Mouse (Mus musculus) cerebellum, adult 11 months (tissue): ENCODE data around the gene Phf23.
"Not testable (repeated sequence)": the region's sequence is repeated elsewhere in the genome, so short reads cannot be mapped to it uniquely, and the experiment has no call there.

Experiments
- DNase-seq: peaks from one replicate; pipeline ENCODE4 v3.0.0; 2022

The Phf23 gene

GRCm38 (mm10) chr11:69995391-69995960 lies at the start of gene Phf23:
TSS of gene Phf23 (plus strand) at chr11:69995777.
- peak; percentile 96 for DNase-seq

DNA sequence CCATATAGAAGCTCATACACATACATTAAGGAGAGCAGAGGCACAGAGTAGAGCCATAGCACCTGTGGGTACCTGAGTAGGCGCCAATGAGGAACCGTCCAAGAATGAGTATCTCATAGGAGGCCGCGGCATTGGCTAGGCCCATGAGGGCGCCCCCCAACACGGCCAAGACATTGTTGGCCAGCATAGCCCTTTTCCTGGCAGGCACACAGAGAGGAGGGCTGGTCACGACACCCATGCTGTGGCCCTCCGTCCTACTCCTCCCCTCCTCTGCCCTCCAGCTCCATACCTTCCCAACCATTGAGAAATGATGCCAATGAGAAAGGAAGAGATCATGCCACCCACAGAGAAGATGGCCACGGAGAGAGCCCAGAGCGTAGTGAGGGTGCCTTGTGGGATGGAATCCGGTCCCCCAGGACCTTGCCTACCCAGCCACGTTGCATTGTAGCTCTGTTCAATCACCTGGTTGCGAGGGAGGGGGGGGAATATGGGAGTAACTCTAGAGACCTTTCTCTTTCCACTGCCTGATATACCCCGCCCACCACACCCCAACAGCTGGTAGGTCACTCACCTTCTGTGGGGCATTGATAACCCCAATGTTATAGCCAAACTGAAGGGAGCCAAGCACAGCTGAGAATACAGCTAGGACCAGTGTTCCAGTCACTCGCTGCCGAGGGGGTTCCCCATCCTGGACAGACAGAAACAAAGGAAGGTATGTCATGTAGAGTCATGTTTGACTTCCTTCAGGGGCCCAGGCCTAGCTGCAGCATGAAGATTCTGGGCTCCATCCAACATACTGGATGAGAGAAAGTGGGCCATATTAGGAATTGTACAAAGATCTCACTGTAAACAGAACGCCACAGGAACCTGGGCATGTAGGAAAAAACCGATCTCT lies 49.3 kb upstream of the Phf23 start:
- DNase-seq, result no peak

GRCm38 (mm10) chr11:69947337-69948065 lies 48.1 kb upstream of the Phf23 start:
- DNase-seq, result no peak

DNA sequence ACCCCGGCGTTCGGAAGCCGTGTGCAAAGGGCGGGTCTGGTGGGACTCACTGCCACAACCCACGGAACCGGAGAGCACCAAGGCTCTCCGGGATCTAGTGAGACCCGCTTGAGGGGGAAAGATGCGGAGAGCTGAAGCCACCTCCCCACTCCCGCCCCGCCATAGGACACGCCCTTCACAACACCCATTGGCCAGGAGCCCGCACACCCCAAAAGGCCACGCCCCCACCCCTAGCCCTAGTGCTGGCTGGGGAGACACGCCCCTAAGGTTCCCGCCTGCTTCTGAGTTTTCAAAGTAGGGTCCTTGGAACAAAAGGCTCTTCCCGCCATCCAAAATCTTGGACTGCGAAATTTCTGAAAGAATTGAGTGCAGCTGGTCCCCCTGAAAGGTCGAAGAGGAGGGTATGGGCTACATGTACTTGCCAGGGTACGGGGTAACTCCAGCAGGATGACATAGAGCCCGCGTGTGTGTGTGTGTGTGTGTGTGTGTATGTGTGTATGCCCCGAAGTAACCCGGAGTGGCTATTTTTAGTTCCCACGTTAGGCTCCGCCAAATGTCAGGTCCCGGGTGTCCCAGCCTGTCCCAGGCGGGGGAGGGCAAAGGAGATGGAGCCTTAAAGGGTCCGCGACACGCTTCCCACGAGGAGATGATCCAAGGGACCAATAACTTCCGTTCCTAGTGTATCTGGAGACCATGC lies 47.4 kb upstream of the Phf23 start, which contains the start of gene Slc2a4:
Gene Slc2a4 (minus strand): TSS at position 123 of the 697 bp plus-strand sequence.
- peak; percentile 42 for DNase-seq

DNA sequence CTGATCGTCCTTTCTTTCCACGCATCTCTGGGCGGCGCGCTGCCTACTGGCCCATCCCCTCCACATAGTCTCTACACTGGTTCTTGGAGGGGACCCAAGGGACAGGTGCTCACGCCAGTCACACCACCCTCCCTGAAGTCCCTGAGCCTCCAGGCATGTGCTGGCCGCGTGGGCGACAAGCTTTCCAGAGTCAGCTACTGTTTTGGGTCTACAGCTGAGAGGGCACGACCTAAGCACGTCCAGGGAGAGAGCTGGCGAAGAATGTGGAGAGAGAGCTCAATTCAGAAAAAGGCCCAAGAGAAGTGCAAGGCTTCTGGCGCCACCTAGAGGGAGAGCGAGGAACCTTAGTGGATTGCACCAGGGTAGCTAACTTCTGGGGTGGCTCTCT lies 46.8 kb upstream of the Phf23 start:
- DNase-seq, result peak; percentile 70

DNA sequence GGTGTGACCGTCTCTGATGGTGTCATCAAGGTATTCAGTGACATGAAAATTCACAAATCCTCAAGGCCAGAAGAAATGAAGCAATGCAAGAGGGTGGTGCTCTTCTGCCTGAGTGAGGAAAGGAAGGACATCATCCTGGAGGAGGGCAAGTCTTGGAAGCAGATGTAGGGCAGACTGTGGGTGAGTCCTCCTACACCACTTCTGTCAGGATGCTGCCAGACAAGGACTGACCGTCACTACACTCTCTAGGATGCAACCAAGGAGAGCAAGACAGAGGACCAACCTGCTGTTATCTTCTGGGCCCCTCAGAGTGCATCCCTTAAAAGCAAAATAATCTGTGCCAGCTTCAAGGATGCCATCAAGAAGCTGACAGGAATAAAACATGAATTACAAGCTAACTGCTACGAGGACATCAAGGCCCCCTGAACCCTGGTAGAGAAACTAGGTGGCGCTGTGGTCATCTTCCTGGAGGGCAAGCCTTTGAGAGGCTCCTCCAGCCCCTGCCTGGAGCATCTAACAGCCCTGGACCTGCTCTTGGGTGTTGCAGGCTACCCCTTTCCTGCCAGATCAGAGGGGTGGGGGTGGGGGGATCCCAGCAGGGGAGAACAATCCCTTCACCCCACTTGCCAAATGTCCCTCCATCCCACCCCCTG lies 44.6 kb upstream of the Phf23 start:
- DNase-seq, result no peak

DNA sequence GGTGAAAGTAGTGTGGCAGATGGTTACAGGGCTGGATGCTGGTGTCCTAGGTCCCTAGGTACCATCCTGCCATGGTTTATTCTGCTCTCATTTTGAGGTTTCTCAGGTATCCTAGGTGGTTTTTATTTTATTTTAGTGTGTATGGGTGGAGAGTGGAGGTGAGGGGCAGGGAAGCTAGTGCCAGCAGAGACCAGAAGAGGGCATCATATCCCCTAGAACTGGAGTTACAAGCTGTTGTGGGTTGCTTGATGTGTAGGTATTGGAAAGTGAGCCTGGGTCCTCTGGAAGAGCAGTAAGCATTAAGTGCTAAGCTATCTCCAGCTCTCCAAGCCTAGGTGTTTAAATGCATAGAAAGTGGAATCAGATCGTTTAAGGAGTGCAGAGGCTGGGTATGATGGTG lies 43.3 kb upstream of the Phf23 start:
- DNase-seq, result no peak

- no peak for DNase-seq
Measured at GRCm38 (mm10) chr11:69953267-69953915, 42.2 kb upstream of the Phf23 start.

- not testable (repeated sequence) for DNase-seq
Measured at GRCm38 (mm10) chr11:69955618-69956017, 40.0 kb upstream of the Phf23 start.

- no peak for DNase-seq
Measured at GRCm38 (mm10) chr11:69956218-69956617, 39.4 kb upstream of the Phf23 start.

- no peak for DNase-seq
Measured at GRCm38 (mm10) chr11:69960616-69961015, 35.0 kb upstream of the Phf23 start.

GRCm38 (mm10) chr11:69961841-69962240 lies 33.7 kb upstream of the Phf23 start:
- DNase-seq, result no peak

- no peak for DNase-seq
Measured at GRCm38 (mm10) chr11:69964650-69965270, 30.8 kb upstream of the Phf23 start, which contains the start of gene Cldn7. TSS of gene Cldn7 (plus strand) at chr11:69964779.

GRCm38 (mm10) chr11:69965271-69966005 lies 30.1 kb upstream of the Phf23 start:
- no peak for DNase-seq

GRCm38 (mm10) chr11:69966006-69966859 lies 29.3 kb upstream of the Phf23 start:
- no peak for DNase-seq

DNA sequence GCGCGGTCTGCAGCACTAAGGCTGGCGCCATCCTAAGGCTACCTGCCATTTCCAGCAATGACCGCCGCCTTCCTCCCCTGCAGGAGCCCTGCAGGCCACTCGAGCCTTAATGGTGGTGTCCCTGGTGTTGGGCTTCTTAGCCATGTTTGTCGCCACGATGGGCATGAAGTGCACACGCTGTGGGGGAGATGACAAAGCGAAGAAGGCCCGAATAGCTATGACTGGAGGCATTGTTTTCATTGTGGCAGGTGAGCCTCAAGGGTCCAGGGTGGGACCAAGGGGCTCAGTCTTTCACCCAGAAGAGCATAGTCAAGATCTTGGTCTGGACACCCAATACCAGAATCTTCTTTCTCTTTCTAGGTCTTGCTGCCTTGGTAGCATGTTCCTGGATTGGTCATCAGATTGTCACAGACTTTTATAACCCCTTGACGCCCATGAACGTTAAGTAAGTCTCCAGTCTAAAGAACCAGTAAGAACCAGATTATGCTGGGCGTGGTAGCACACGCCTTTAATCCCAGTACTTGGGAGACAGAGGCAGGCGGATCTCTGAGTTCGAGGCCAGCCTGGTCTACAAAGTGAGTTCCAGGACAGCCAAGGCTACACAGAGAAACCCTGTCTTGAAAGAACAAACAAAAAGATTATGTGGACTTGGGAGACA lies 28.6 kb upstream of the Phf23 start:
- no peak for DNase-seq

- DNase-seq, result no peak
Measured at GRCm38 (mm10) chr11:69968793-69969192, 26.8 kb upstream of the Phf23 start.

GRCm38 (mm10) chr11:69970222-69970621 lies 25.4 kb upstream of the Phf23 start:
- no peak for DNase-seq

DNA sequence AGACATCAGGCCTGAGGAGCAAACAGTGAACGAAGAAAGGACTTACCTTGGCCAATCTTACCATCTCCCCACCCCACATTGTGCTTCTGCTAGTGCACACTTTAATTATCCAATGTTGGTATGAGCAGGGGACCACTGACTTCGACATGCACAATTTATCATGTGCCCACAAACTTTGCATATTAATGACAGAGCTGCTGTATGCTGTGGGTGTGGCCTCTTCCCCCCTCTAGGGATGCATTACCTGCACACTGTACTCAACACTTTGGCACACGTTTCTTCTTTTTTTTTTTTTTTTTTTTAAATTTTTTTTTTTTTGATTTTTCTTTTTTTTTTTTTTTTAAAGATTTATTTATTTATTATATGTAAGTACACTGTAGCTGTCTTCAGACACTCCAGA lies 24.8 kb upstream of the Phf23 start:
- no peak for DNase-seq
